ENCODE assay signal across 13 mouse cellular contexts in genomic region chr2:178850320-178850719, GRCm38 (mm10).
DNase-seq lines count a peak whose midpoint lies in the region; ATAC-seq lines count a peak whose summit lies in the region.
"Had no signal": no experiment of that assay in that cellular context is flagged by ENCODE, and none has a peak within 500 bp of the region (broad histone marks: within the 10 kb centered on the region; RNA-seq: fewer than 3 reads in every experiment).

No protein-coding gene starts in this region.

- peak; percentile 50 for ATAC-seq in forebrain, embryonic 12.5 days (ENCODE audit: low FRiP score)
- ATAC-seq in hindbrain, embryonic 12.5 days (ENCODE audit: low FRiP score) = peak; percentile 29; the same call in 1 of the 2 replicates
- peak; percentile 12; the same call in 1 of the 2 replicates for ATAC-seq in midbrain, embryonic 16.5 days
- no peak for ATAC-seq in granulocyte monocyte progenitor cell, adult 5-6 weeks (replicated peaks; ENCODE audit: poor library complexity, severe bottlenecking)
- ATAC-seq: intestine, embryonic 15.5 days had no signal

- 0 out of 2 replicates have a peak overlapping the region, but pooled peaks have one; percentile 25 for H3K27ac ChIP-seq in forebrain, embryonic 12.5 days
- no peak overlapping the region for H3K27ac ChIP-seq in hindbrain, embryonic 12.5 days
- H3K27ac ChIP-seq in midbrain, embryonic 16.5 days (ENCODE audit: low read length) = no peak overlapping the region
- H3K27ac ChIP-seq: embryonic facial prominence, embryonic 13.5 days; heart, embryonic 15.5 days; intestine, embryonic 15.5 days had no signal

- H3K4me3 ChIP-seq in forebrain, embryonic 12.5 days (replicated peaks) = no peak overlapping the region
- H3K4me3 ChIP-seq in hindbrain, embryonic 12.5 days = no peak overlapping the region
- no peak overlapping the region for H3K4me3 ChIP-seq in midbrain, embryonic 16.5 days (ENCODE audit: low read depth, low read length)
- H3K4me3 ChIP-seq: embryonic facial prominence, embryonic 13.5 days; heart, embryonic 15.5 days; intestine, embryonic 15.5 days had no signal

- no peak overlapping the region for H3K9ac ChIP-seq in forebrain, embryonic 12.5 days
- H3K9ac ChIP-seq in hindbrain, embryonic 12.5 days = no peak overlapping the region
- no peak overlapping the region for H3K9ac ChIP-seq in midbrain, embryonic 16.5 days (ENCODE audit: low read depth, low read length)
- H3K9ac ChIP-seq: embryonic facial prominence, embryonic 13.5 days; heart, embryonic 15.5 days; intestine, embryonic 15.5 days had no signal

- intact Hi-C loops in left cerebral cortex, postnatal 25 days (cut with DNase I) = no loop called here

- no peak overlapping the region for H3K4me2 ChIP-seq in forebrain, embryonic 12.5 days
- H3K4me2 ChIP-seq in hindbrain, embryonic 12.5 days (replicated peaks) = no peak overlapping the region
- H3K4me2 ChIP-seq in midbrain, embryonic 16.5 days (ENCODE audit: low read length) = no peak overlapping the region; the same call in 1 of the 2 replicates
- H3K4me2 ChIP-seq: embryonic facial prominence, embryonic 13.5 days; heart, embryonic 15.5 days; intestine, embryonic 15.5 days had no signal

- 0 out of 2 replicates have a peak, but pooled peaks cover 5% of the 10 kb centered on the region for H3K27me3 ChIP-seq in forebrain, embryonic 12.5 days
- H3K27me3 ChIP-seq in hindbrain, embryonic 12.5 days = no peaks in the 10 kb centered on the region
- H3K27me3 ChIP-seq in midbrain, embryonic 16.5 days (ENCODE audit: control insufficient read depth, insufficient read depth, low read depth, low read length) = no peaks in the 10 kb centered on the region
- H3K27me3 ChIP-seq: embryonic facial prominence, embryonic 13.5 days; heart, embryonic 15.5 days; intestine, embryonic 15.5 days had no signal

- DNase-seq in right cerebral cortex, postnatal 10 days (ENCODE audit: low spot score in 2 of 2) = peak; percentile 39 to 43
- DNase-seq in right cerebral cortex, adult 18-20 months = no peak
- no peak for DNase-seq in left cerebral cortex, postnatal 25 days (ENCODE audit: low spot score in 2 of 2)
- DNase-seq in heart, adult 11 months = no peak
- DNase-seq: cerebellum, adult 9-11 months; kidney, postnatal 36 days had no signal

- 84% methylated on average over 10 of the region's 10 CpGs for WGBS in forebrain, embryonic 12.5 days
- 78% methylated on average over 10 of the region's 10 CpGs for WGBS in hindbrain, embryonic 12.5 days
- 78% methylated on average over 10 of the region's 10 CpGs for WGBS in midbrain, embryonic 16.5 days

- H3K9me3 ChIP-seq in forebrain, embryonic 12.5 days = no peaks in the 10 kb centered on the region
- no peaks in the 10 kb centered on the region for H3K9me3 ChIP-seq in hindbrain, embryonic 12.5 days (replicated peaks)
- H3K9me3 ChIP-seq in midbrain, embryonic 16.5 days (replicated peaks; ENCODE audit: control insufficient read depth, low read length, poor library complexity, severe bottlenecking) = no peaks in the 10 kb centered on the region
- H3K9me3 ChIP-seq: embryonic facial prominence, embryonic 13.5 days; heart, embryonic 15.5 days; intestine, embryonic 15.5 days had no signal

- H3K36me3 ChIP-seq in forebrain, embryonic 12.5 days (replicated peaks) = no peaks in the 10 kb centered on the region
- H3K36me3 ChIP-seq in hindbrain, embryonic 12.5 days = no peaks in the 10 kb centered on the region
- no peaks in the 10 kb centered on the region for H3K36me3 ChIP-seq in midbrain, embryonic 16.5 days (ENCODE audit: control insufficient read depth, insufficient read depth, low read length)
- H3K36me3 ChIP-seq: embryonic facial prominence, embryonic 13.5 days; heart, embryonic 15.5 days; intestine, embryonic 15.5 days had no signal

- H3K4me1 ChIP-seq in forebrain, embryonic 12.5 days = peaks cover 30% of the 10 kb centered on the region
- peaks cover 38% of the 10 kb centered on the region for H3K4me1 ChIP-seq in hindbrain, embryonic 12.5 days
- H3K4me1 ChIP-seq in midbrain, embryonic 16.5 days (ENCODE audit: control insufficient read depth, insufficient read depth, low read length) = peaks cover 18% of the 10 kb centered on the region
- H3K4me1 ChIP-seq: intestine, embryonic 15.5 days had no signal

Comparison
In these comparisons a context has a peak if more than half of its experiments do, and no peak if none do; other contexts are left out.
1. DNase-seq: peak in right cerebral cortex, postnatal 10 days (2 of 2); none in right cerebral cortex, adult 18-20 months (single experiment), left cerebral cortex, postnatal 25 days (0 of 2) and heart, adult 11 months (single experiment).